In genomic region chr8:73291630-73292029, GRCm38 (mm10) we compare ENCODE assay signal across 22 mouse cellular contexts.
"Had no signal": no experiment of that assay in that cellular context is flagged by ENCODE, and none has a peak within 500 bp of the region (broad histone marks: within the 10 kb centered on the region; RNA-seq: fewer than 3 reads in every experiment).

No protein-coding gene starts in this region.

- H3K4me1 ChIP-seq: hindbrain, embryonic 12.5 days; limb, embryonic 10.5 days had no signal

- H3K9me3 ChIP-seq: heart, embryonic 10.5 days; heart, embryonic 12.5 days; hindbrain, embryonic 12.5 days; intestine, embryonic 15.5 days; limb, embryonic 10.5 days; limb, embryonic 12.5 days had no signal

- H3K9ac ChIP-seq: heart, embryonic 12.5 days; hindbrain, embryonic 12.5 days; hindbrain, embryonic 14.5 days; intestine, embryonic 15.5 days; limb, embryonic 12.5 days had no signal

- H3K4me2 ChIP-seq: heart, embryonic 12.5 days; hindbrain, embryonic 12.5 days; hindbrain, embryonic 14.5 days; intestine, embryonic 15.5 days; limb, embryonic 12.5 days had no signal

- H3K4me3 ChIP-seq: gastrocnemius, adult 2 months; heart, embryonic 10.5 days; heart, embryonic 12.5 days; hindbrain, embryonic 12.5 days; intestine, embryonic 15.5 days; layer of hippocampus, adult 2 months; left cerebral cortex, adult 2 months; limb, embryonic 10.5 days; limb, embryonic 12.5 days had no signal

- ATAC-seq: hindbrain, embryonic 16.5 days; inflammation-experienced regulatory T-cells, adult 6 months; intestine, embryonic 15.5 days; intestine, postnatal 0 days had no signal

- DNase-seq: gastrocnemius, adult 2 months; gastrocnemius, postnatal 10 days; gastrocnemius, postnatal 25 days; heart, postnatal 10 days; heart, postnatal 4 days; kidney, adult 18-20 months; kidney, adult 8-10 months; kidney, postnatal 10 days; kidney, postnatal 25 days; kidney, postnatal 4 days had no signal

- H3K27me3 ChIP-seq: heart, embryonic 12.5 days; hindbrain, embryonic 12.5 days; intestine, embryonic 15.5 days; limb, embryonic 12.5 days had no signal

- H3K36me3 ChIP-seq: heart, embryonic 10.5 days; heart, embryonic 12.5 days; hindbrain, embryonic 12.5 days; intestine, embryonic 15.5 days; limb, embryonic 10.5 days; limb, embryonic 12.5 days had no signal

- H3K27ac ChIP-seq: gastrocnemius, adult 2 months; heart, embryonic 10.5 days; hindbrain, embryonic 12.5 days; hindbrain, embryonic 14.5 days; intestine, embryonic 15.5 days; layer of hippocampus, adult 2 months; left cerebral cortex, adult 2 months; limb, embryonic 10.5 days; limb, embryonic 12.5 days had no signal
